Mouse (Mus musculus): ENCODE measurements around the gene Brinp1. TPM values are rescaled to one million over a fixed set of nuclear protein-coding genes. Genes with fewer than 3 reads are reported as not detected.

Brinp1 gene
- polyA plus RNA-seq, 1 experiment = 0.27 TPM

- Histone ChIP-seq H3K4me3 (ENCODE audit: insufficient read depth, low read depth, low read length) (no peak overlapping the region), H3K36me3 (ENCODE audit: control insufficient read depth, insufficient read depth, low read length) (no peaks in the 10 kb centered on the region), H3K27ac (ENCODE audit: insufficient read depth, low read depth, low read length) (no peak overlapping the region), H3K27me3 (replicated peaks; ENCODE audit: control insufficient read depth, insufficient read depth, low read length) (no peaks in the 10 kb centered on the region), H3K4me1 (ENCODE audit: control insufficient read depth, insufficient read depth, low read length) (no peaks in the 10 kb centered on the region)
- WGBS = 69% methylated on average over 3 of the region's 3 CpGs
- no peak for DNase-seq
- TF ChIP-seq CTCF (conservative IDR thresholded peaks at IDR 0.05; ENCODE audit: insufficient read depth, insufficient read length, low read depth, low read length) (no peak), POLR2A (IDR thresholded peaks at IDR 0.05; ENCODE audit: low read depth, low read length) (no peak)
These were observed 24.2 kb downstream of the Brinp1 start for GRCm38 (mm10) chr4:68930022-68930421.

- TF ChIP-seq CTCF (conservative IDR thresholded peaks at IDR 0.05; ENCODE audit: insufficient read depth, insufficient read length, low read depth, low read length) (no peak), POLR2A (IDR thresholded peaks at IDR 0.05; ENCODE audit: low read depth, low read length) (no peak)
- H3K4me1 ChIP-seq (ENCODE audit: control insufficient read depth, insufficient read depth, low read length) = no peaks in the 10 kb centered on the region
- no peaks in the 10 kb centered on the region for H3K36me3 ChIP-seq (ENCODE audit: control insufficient read depth, insufficient read depth, low read length)
- no peaks in the 10 kb centered on the region for H3K27me3 ChIP-seq (replicated peaks; ENCODE audit: control insufficient read depth, insufficient read depth, low read length)
- DNase-seq = no peak
- 55% methylated on average over 2 of the region's 2 CpGs for WGBS
- H3K4me3 ChIP-seq (ENCODE audit: insufficient read depth, low read depth, low read length) = no peak overlapping the region
- H3K27ac ChIP-seq (ENCODE audit: insufficient read depth, low read depth, low read length) = no peak overlapping the region
These were observed 28.1 kb downstream of the Brinp1 start for GRCm38 (mm10) chr4:68926091-68926490.

DNA sequence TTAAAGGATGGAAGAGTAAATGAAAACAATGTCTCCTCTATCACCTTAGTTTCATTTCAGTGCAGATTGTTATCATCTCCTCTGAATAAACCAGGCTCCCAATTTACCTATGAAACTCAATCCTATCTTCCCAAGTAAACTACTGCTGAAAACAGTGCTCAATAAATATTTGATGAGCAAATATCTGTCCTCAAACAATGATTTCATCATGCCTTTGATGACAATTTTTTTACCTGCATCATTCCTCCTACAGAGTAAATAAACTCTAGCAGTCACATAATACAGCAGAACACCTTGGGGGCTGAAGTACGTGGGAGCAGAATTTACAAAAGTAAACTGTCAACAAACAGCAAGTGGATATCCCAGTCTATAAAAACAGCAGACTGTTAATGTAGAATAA lies 31.3 kb downstream of the Brinp1 start:
- WGBS = 47% methylated on average over 1 of the region's 1 CpGs
- no peaks in the 10 kb centered on the region for H3K27me3 ChIP-seq (replicated peaks; ENCODE audit: control insufficient read depth, insufficient read depth, low read length)
- H3K4me1 ChIP-seq (ENCODE audit: control insufficient read depth, insufficient read depth, low read length) = no peaks in the 10 kb centered on the region
- TF ChIP-seq POLR2A (IDR thresholded peaks at IDR 0.05; ENCODE audit: low read depth, low read length) (no peak), CTCF (conservative IDR thresholded peaks at IDR 0.05; ENCODE audit: insufficient read depth, insufficient read length, low read depth, low read length) (no peak)
- H3K36me3 ChIP-seq (ENCODE audit: control insufficient read depth, insufficient read depth, low read length) = no peaks in the 10 kb centered on the region
- DNase-seq = no peak
- H3K27ac ChIP-seq (ENCODE audit: insufficient read depth, low read depth, low read length) = no peak overlapping the region
- no peak overlapping the region for H3K4me3 ChIP-seq (ENCODE audit: insufficient read depth, low read depth, low read length)

- H3K4me3 ChIP-seq (ENCODE audit: insufficient read depth, low read depth, low read length) = no peak overlapping the region
- DNase-seq = no peak
- H3K4me1 ChIP-seq (ENCODE audit: control insufficient read depth, insufficient read depth, low read length) = no peaks in the 10 kb centered on the region
- WGBS = 89% methylated on average over 1 of the region's 1 CpGs
- H3K36me3 ChIP-seq (ENCODE audit: control insufficient read depth, insufficient read depth, low read length) = no peaks in the 10 kb centered on the region
- TF ChIP-seq CTCF (conservative IDR thresholded peaks at IDR 0.05; ENCODE audit: insufficient read depth, insufficient read length, low read depth, low read length) (no peak), POLR2A (IDR thresholded peaks at IDR 0.05; ENCODE audit: low read depth, low read length) (no peak)
- H3K27ac ChIP-seq (ENCODE audit: insufficient read depth, low read depth, low read length) = no peak overlapping the region
- no peaks in the 10 kb centered on the region for H3K27me3 ChIP-seq (replicated peaks; ENCODE audit: control insufficient read depth, insufficient read depth, low read length)
These were observed 31.7 kb downstream of the Brinp1 start for GRCm38 (mm10) chr4:68922504-68922903.

DNA sequence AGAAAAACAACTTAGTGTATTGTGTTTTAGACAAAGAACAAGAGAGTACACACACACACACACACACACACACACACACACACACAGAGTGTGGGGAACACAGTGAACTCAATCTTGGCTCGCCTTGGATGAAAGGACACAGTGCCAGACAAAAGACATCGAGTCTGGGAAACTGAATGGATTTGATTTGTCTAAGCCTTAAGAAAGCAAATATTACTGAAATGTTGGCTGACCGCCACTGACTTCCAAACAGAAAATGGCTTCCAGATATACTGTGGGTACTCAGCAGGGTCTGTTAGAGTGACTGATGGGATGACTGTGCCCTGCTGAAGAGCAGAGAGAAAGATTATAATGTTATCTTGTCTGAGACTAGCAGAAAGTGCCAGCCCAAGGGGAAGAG lies 34.1 kb downstream of the Brinp1 start:
- 82% methylated on average over 3 of the region's 3 CpGs for WGBS
- Histone ChIP-seq H3K4me3 (ENCODE audit: insufficient read depth, low read depth, low read length) (no peak overlapping the region), H3K27ac (ENCODE audit: insufficient read depth, low read depth, low read length) (no peak overlapping the region), H3K27me3 (replicated peaks; ENCODE audit: control insufficient read depth, insufficient read depth, low read length) (no peaks in the 10 kb centered on the region), H3K4me1 (ENCODE audit: control insufficient read depth, insufficient read depth, low read length) (no peaks in the 10 kb centered on the region), H3K36me3 (ENCODE audit: control insufficient read depth, insufficient read depth, low read length) (no peaks in the 10 kb centered on the region)
- DNase-seq = no peak
- TF ChIP-seq POLR2A (IDR thresholded peaks at IDR 0.05; ENCODE audit: low read depth, low read length) (no peak), CTCF (conservative IDR thresholded peaks at IDR 0.05; ENCODE audit: insufficient read depth, insufficient read length, low read depth, low read length) (no peak)

GRCm38 (mm10) chr4:68910942-68911341 lies 43.3 kb downstream of the Brinp1 start:
- Histone ChIP-seq H3K36me3 (ENCODE audit: control insufficient read depth, insufficient read depth, low read length) (no peaks in the 10 kb centered on the region), H3K4me1 (ENCODE audit: control insufficient read depth, insufficient read depth, low read length) (no peaks in the 10 kb centered on the region), H3K27ac (ENCODE audit: insufficient read depth, low read depth, low read length) (no peak overlapping the region), H3K27me3 (replicated peaks; ENCODE audit: control insufficient read depth, insufficient read depth, low read length) (no peaks in the 10 kb centered on the region), H3K4me3 (ENCODE audit: insufficient read depth, low read depth, low read length) (no peak overlapping the region)
- no peak for DNase-seq
- TF ChIP-seq POLR2A (IDR thresholded peaks at IDR 0.05; ENCODE audit: low read depth, low read length) = no peak
- no peak for TF ChIP-seq CTCF (conservative IDR thresholded peaks at IDR 0.05; ENCODE audit: insufficient read depth, insufficient read length, low read depth, low read length)
- WGBS = 45% methylated on average over 3 of the region's 3 CpGs

GRCm38 (mm10) chr4:68906417-68907210 lies 47.6 kb downstream of the Brinp1 start:
- H3K4me3 ChIP-seq (ENCODE audit: insufficient read depth, low read depth, low read length) = no peak overlapping the region
- no peaks in the 10 kb centered on the region for H3K36me3 ChIP-seq (ENCODE audit: control insufficient read depth, insufficient read depth, low read length)
- H3K4me1 ChIP-seq (ENCODE audit: control insufficient read depth, insufficient read depth, low read length) = no peaks in the 10 kb centered on the region
- no peak for DNase-seq
- no peaks in the 10 kb centered on the region for H3K27me3 ChIP-seq (replicated peaks; ENCODE audit: control insufficient read depth, insufficient read depth, low read length)
- no peak overlapping the region for H3K27ac ChIP-seq (ENCODE audit: insufficient read depth, low read depth, low read length)
- TF ChIP-seq CTCF (conservative IDR thresholded peaks at IDR 0.05; ENCODE audit: insufficient read depth, insufficient read length, low read depth, low read length) = no peak
- no peak for TF ChIP-seq POLR2A (IDR thresholded peaks at IDR 0.05; ENCODE audit: low read depth, low read length)
- WGBS = 72% methylated on average over 11 of the region's 11 CpGs
